Mouse (Mus musculus) CH12.LX (cell line): ENCODE measurements around the gene Prrc2a. TPM values are rescaled to one million over a fixed set of nuclear protein-coding genes. Genes with fewer than 3 reads are reported as not detected.

Experiments
- DNase-seq: peaks from one replicate; pipeline ENCODE4 v3.0.0-alpha.2; 2013; ENCODE audit errors: extremely low read depth
- H3K27ac ChIP-seq: 2 replicates; pipeline ENCODE4 v1.5.1; 2012; ENCODE audit warnings: low read depth, mild to moderate bottlenecking, control low read depth, moderate library complexity; ENCODE audit not compliant: insufficient read depth
- H3K27me3 ChIP-seq: replicated peaks from 2 replicates; pipeline ENCODE3; 2012; ENCODE audit warnings: inconsistent platforms
- H3K36me3 ChIP-seq, 2 experiments: replicated peaks in 1 of 2; 2 replicates each; pipeline versions ENCODE3 to v1.6.1; 2012; ENCODE audit warnings: inconsistent platforms in 1 of 2, low read length in 1 of 2, mild to moderate bottlenecking in 1 of 2, mixed read lengths in 1 of 2, moderate library complexity in 1 of 2; ENCODE audit not compliant: control insufficient read depth in 1 of 2, insufficient read depth in 1 of 2
- H3K4me1 ChIP-seq, 2 experiments: 2 replicates each; pipeline ENCODE4 v1.6.1; 2012; ENCODE audit warnings: inconsistent platforms in 1 of 2, moderate library complexity in 1 of 2; ENCODE audit not compliant: insufficient read depth in 2 of 2, control insufficient read depth in 1 of 2
- H3K4me2 ChIP-seq: 2 replicates; pipeline ENCODE4 v1.6.1; 2012; ENCODE audit warnings: low read depth, mild to moderate bottlenecking, control low read depth; ENCODE audit not compliant: poor library complexity, insufficient read depth, severe bottlenecking
- H3K4me3 ChIP-seq, 3 experiments: fragments of 150-350 bp in 1 of 3; sonication (generic) in 1 of 3; replicated peaks in 1 of 3; 2 replicates each; pipeline versions ENCODE3 to v1.5.1; 2011 to 2012; ENCODE audit warnings: low read depth in 2 of 3, low read length in 2 of 3, mild to moderate bottlenecking in 2 of 3, moderate library complexity in 2 of 3, control low read depth in 1 of 3, improper control_type of control experiment in 1 of 3, inconsistent platforms in 1 of 3, mixed read lengths in 1 of 3; ENCODE audit not compliant: poor library complexity in 1 of 3
- H3K79me2 ChIP-seq: replicated peaks from 2 replicates; pipeline ENCODE4 v1.6.1; 2012; ENCODE audit warnings: mild to moderate bottlenecking, moderate library complexity; ENCODE audit not compliant: control insufficient read depth, poor library complexity, insufficient read depth, severe bottlenecking; ENCODE audit errors: extremely low read depth
- H3K9ac ChIP-seq: 2 replicates; pipeline ENCODE4 v1.6.1; 2012; ENCODE audit warnings: low read depth, mild to moderate bottlenecking, control low read depth, moderate library complexity; ENCODE audit not compliant: insufficient read depth
- H3K9me3 ChIP-seq: replicated peaks from 2 replicates; pipeline ENCODE3; 2012; ENCODE audit warnings: low read length, inconsistent platforms, mixed read lengths
- CHD1 ChIP-seq: IDR thresholded peaks from 2 replicates; pipeline ENCODE4 v1.6.1; 2012; ENCODE audit warnings: low read depth, low read length, improper control_type of control experiment, inconsistent platforms
- CHD2 ChIP-seq: IDR thresholded peaks from 2 replicates; pipeline ENCODE4 v1.6.1; 2011; ENCODE audit warnings: low read length, improper control_type of control experiment
- CTCF ChIP-seq, 2 experiments: IDR thresholded peaks in 1 of 2; conservative IDR thresholded peaks in 1 of 2; 2 replicates each; pipeline ENCODE4 v1.5.1; 2011 to 2012; ENCODE audit warnings: low read depth in 2 of 2, low read length in 2 of 2, improper control_type of control experiment in 1 of 2, inconsistent platforms in 1 of 2, mild to moderate bottlenecking in 1 of 2, moderate library complexity in 1 of 2
- E2F4 ChIP-seq: IDR thresholded peaks from 2 replicates; pipeline ENCODE4 v1.6.1; 2011; ENCODE audit warnings: low read depth, low read length, improper control_type of control experiment; ENCODE audit not compliant: insufficient replicate concordance
- ETS1 ChIP-seq: conservative IDR thresholded peaks from 2 replicates; pipeline ENCODE4 v1.6.1; 2012; ENCODE audit warnings: low read depth, mild to moderate bottlenecking, inconsistent platforms, low read length, improper control_type of control experiment, moderate library complexity
- GABPA ChIP-seq: IDR thresholded peaks from 2 replicates; pipeline ENCODE4 v1.6.1; 2012; ENCODE audit warnings: low read depth, low read length, improper control_type of control experiment, inconsistent platforms; ENCODE audit not compliant: insufficient replicate concordance
- HCFC1 ChIP-seq: IDR thresholded peaks from 2 replicates; pipeline ENCODE4 v1.6.1; 2012; ENCODE audit warnings: low read depth, mild to moderate bottlenecking, inconsistent platforms, low read length, improper control_type of control experiment
- IRF4 ChIP-seq: IDR thresholded peaks from 2 replicates; pipeline ENCODE4 v1.6.1; 2014; ENCODE audit warnings: low read depth, mild to moderate bottlenecking, inconsistent platforms, low read length, improper control_type of control experiment
- JUN ChIP-seq: IDR thresholded peaks from 2 replicates; pipeline ENCODE4 v1.6.1; 2011; ENCODE audit warnings: low read depth, mild to moderate bottlenecking, low read length, improper control_type of control experiment, moderate library complexity; ENCODE audit not compliant: insufficient read depth
- JUND ChIP-seq: conservative IDR thresholded peaks from 2 replicates; pipeline ENCODE4 v1.6.1; 2011; ENCODE audit warnings: low read depth, low read length, improper control_type of control experiment
- MAX ChIP-seq: IDR thresholded peaks from 2 replicates; pipeline ENCODE4 v1.6.1; 2011; ENCODE audit warnings: low read length, improper control_type of control experiment
- MYC ChIP-seq: IDR thresholded peaks from 2 replicates; pipeline ENCODE4 v1.6.1; 2011; ENCODE audit warnings: low read depth, mild to moderate bottlenecking, improper control_type of control experiment, low read length
- NRF1 ChIP-seq: IDR thresholded peaks from 2 replicates; pipeline ENCODE4 v1.6.1; 2014; ENCODE audit warnings: low read depth, mild to moderate bottlenecking, inconsistent platforms, low read length, improper control_type of control experiment, moderate library complexity
- PAX5 ChIP-seq: IDR thresholded peaks from 2 replicates; pipeline ENCODE4 v1.6.1; 2012; ENCODE audit warnings: low read length, inconsistent platforms, mixed read lengths
- POLR2A ChIP-seq: IDR thresholded peaks from 2 replicates; pipeline ENCODE4 v1.6.1; 2011; ENCODE audit warnings: low read depth, mild to moderate bottlenecking, improper control_type of control experiment, low read length
- TBP ChIP-seq: conservative IDR thresholded peaks from 2 replicates; pipeline ENCODE4 v1.6.1; 2011; ENCODE audit warnings: low read depth, low read length, improper control_type of control experiment
- UBTF ChIP-seq: IDR thresholded peaks from 2 replicates; pipeline ENCODE4 v1.6.1; 2012; ENCODE audit warnings: low read depth, mild to moderate bottlenecking, inconsistent platforms, low read length, improper control_type of control experiment, moderate library complexity
- USF1 ChIP-seq: IDR thresholded peaks from 2 replicates; pipeline ENCODE4 v1.6.1; 2014; ENCODE audit warnings: low read depth, mild to moderate bottlenecking, inconsistent platforms, low read length, improper control_type of control experiment
- USF2 ChIP-seq: conservative IDR thresholded peaks from 2 replicates; pipeline ENCODE4 v1.6.1; 2011; ENCODE audit warnings: low read depth, low read length, improper control_type of control experiment
- ZC3H11A ChIP-seq: IDR thresholded peaks from 2 replicates; pipeline ENCODE4 v1.6.1; 2012; ENCODE audit warnings: low read depth, mild to moderate bottlenecking, inconsistent platforms, low read length, improper control_type of control experiment
- ZMIZ1 ChIP-seq: IDR thresholded peaks from 2 replicates; pipeline ENCODE4 v1.6.1; 2012; ENCODE audit warnings: low read depth, mild to moderate bottlenecking, inconsistent platforms, low read length, improper control_type of control experiment
- dilution Hi-C: fragments of 300-500 bp; cut with MboI; formaldehyde crosslinking; loops from 2 replicates; pipeline ENCODE4 v1.14.3; 2020; ENCODE audit warnings: low sequenced_read_pairs; ENCODE audit not compliant: extremely low pct_unique_long_range_greater_than_20kb, extremely low pct_ligation_motif_present
- in situ Hi-C: fragments of 300-500 bp; cut with MboI; formaldehyde crosslinking; loops from 3 replicates; pipeline ENCODE4 v1.14.3; 2019; ENCODE audit warnings: low sequenced_read_pairs, low pct_ligation_motif_present, low pct_unique_long_range_greater_than_20kb, mixed read lengths
- polyA plus RNA-seq: library from polyadenylated mRNA; unstranded; fragments of >175 nt; gene quantifications from 2 replicates; pipeline ENCODE4 v1.2.1, GENCODE M21; 2012; ENCODE audit warnings: low read depth; ENCODE audit not compliant: insufficient read length
- total RNA-seq, 2 experiments: library from RNA; depleted of rRNA; stranded (reverse); fragments of 300-350 nt in 1 of 2; fragments of >200 nt in 1 of 2; gene quantifications; 2 replicates each; pipeline ENCODE4 v1.2.3; 2012 to 2014

Gene Prrc2a
- total and polyA plus RNA-seq, 3 experiments: 31.3 to 313 (median 80.4) TPM

DNA sequence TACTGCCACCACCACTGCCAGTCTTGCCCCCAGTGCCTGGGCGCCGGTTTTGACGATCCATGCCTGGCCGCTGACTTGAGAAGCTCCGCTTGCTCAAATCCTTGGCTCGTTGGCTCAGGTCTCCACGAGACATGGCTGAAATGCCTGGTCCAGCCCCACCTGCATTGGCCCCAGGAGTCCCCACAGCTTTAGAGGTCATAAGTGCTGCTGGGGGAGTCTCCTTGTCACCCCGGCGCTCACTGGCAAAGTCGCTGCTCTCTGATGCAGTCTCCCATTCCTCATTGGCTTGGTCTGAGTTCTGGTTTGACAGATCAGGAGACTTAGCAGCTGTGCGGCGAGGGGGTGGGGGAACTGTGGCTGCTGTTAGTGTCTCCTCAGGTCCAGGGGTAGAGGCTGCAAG lies 9.2 kb downstream of the Prrc2a start:
- H3K9ac ChIP-seq: no peak overlapping the region
- peaks cover 26% of the 10 kb centered on the region for H3K79me2 ChIP-seq
- DNase-seq: no peak
- H3K36me3 ChIP-seq: peaks cover 92 to 94% of the 10 kb centered on the region in 2 experiments
- no peak overlapping the region for H3K4me3 ChIP-seq
- dilution Hi-C loops (no loop called here), in situ Hi-C loops (no loop called here)
- H3K4me2 ChIP-seq: no peak overlapping the region
- H3K27me3 ChIP-seq: no peaks in the 10 kb centered on the region
- no peaks in the 10 kb centered on the region for H3K4me1 ChIP-seq
- no peaks in the 10 kb centered on the region for H3K9me3 ChIP-seq
- no peak overlapping the region for H3K27ac ChIP-seq
- TF ChIP-seq POLR2A: no peak
- TF ChIP-seq TBP: no peak
- TF ChIP-seq UBTF: no peak
- TF ChIP-seq CHD2: no peak
- TF ChIP-seq ZC3H11A: no peak

GRCm38 (mm10) chr17:35154616-35155015 lies 10.1 kb downstream of the Prrc2a start:
- dilution Hi-C loops (no loop called here), in situ Hi-C loops (no loop called here)
- H3K36me3 ChIP-seq: peaks cover 93 to 94% of the 10 kb centered on the region in 2 experiments
- H3K9me3 ChIP-seq: no peaks in the 10 kb centered on the region
- H3K4me1 ChIP-seq: no peaks in the 10 kb centered on the region
- H3K4me3 ChIP-seq: no peak overlapping the region
- H3K9ac ChIP-seq: no peak overlapping the region
- H3K4me2 ChIP-seq: no peak overlapping the region
- no peak for TF ChIP-seq ZMIZ1
- TF ChIP-seq USF1: no peak
- TF ChIP-seq JUND: no peak
- TF ChIP-seq NRF1: no peak
- no peak for TF ChIP-seq MYC
- no peak for TF ChIP-seq CTCF (conservative IDR thresholded peaks at IDR 0.05 in 1 of 2, IDR thresholded peaks at IDR 0.05 in 1 of 2; ENCODE audit: low read depth in 2 of 2, low read length in 2 of 2)
- TF ChIP-seq GABPA: no peak
- TF ChIP-seq E2F4: no peak
- TF ChIP-seq MAX: no peak
- TF ChIP-seq PAX5: no peak
- TF ChIP-seq HCFC1: no peak
- no peak for TF ChIP-seq CHD2
- TF ChIP-seq UBTF: no peak
- TF ChIP-seq USF2: no peak
- TF ChIP-seq IRF4: no peak
- no peak for TF ChIP-seq JUN
- no peak for TF ChIP-seq ETS1
- TF ChIP-seq CHD1: no peak
- H3K27me3 ChIP-seq: no peaks in the 10 kb centered on the region
- peaks cover 18% of the 10 kb centered on the region for H3K79me2 ChIP-seq
- H3K27ac ChIP-seq: no peak overlapping the region
- DNase-seq: no peak
